Mouse (Mus musculus) gastrocnemius, postnatal 14 days (tissue): ENCODE data around the gene Abcg2. TPM values are rescaled to one million over a fixed set of nuclear protein-coding genes. Genes with fewer than 3 reads are reported as not detected.
"Not testable (repeated sequence)": the region's sequence is repeated elsewhere in the genome, so short reads cannot be mapped to it uniquely, and the experiment has no call there.

Source experiments
- DNase-seq: peaks from one replicate; pipeline ENCODE4 v3.0.0; 2021; ENCODE audit warnings: mixed read lengths
- intact Hi-C: fragments of 180-260 bp; cut with DNase I; formaldehyde crosslinking; loops from one replicate; pipeline ENCODE4 v1.15.1; 2025; ENCODE audit warnings: low total_unique reads
- long read RNA-seq, 2 experiments: library from polyadenylated mRNA; stranded (forward); transcript quantifications; one replicate each; pipeline ENCODE4 v2.0.0; 2021
- total RNA-seq, 2 experiments: library from RNA; stranded (reverse); gene quantifications; 2 replicates each; pipeline ENCODE4 v1.2.3; 2021

The Abcg2 gene
- total RNA-seq = 10 to 100 TPM; 17.7 to 24.7 TPM
- long read RNA-seq, experiment 1, full-length matches to known transcripts = 20 of 23 reads
- long read RNA-seq, experiment 1, partial matches to known transcripts = 1 of 23 reads
- long read RNA-seq, experiment 1, other reads (novel, unspliced or antisense) = 2 of 23 reads
- long read RNA-seq, experiment 2, full-length matches to known transcripts = 12 of 17 reads
- long read RNA-seq, experiment 2, partial matches to known transcripts = 0 of 17 reads
- long read RNA-seq, experiment 2, other reads (novel, unspliced or antisense) = 5 of 17 reads

- intact Hi-C loops, DNase-seq: not testable (repeated sequence)
These were observed at the start of gene Abcg2 for GRCm38 (mm10) chr6:58584223-58584622. Abcg2 (plus strand) TSS chr6:58584523.

GRCm38 (mm10) chr6:58540263-58540662, 44.1 kb upstream of the Abcg2 start:
- intact Hi-C loops = loop anchor here (10.0 kb wide), 1 partner anchor 235 kb away; no protein-coding TSS in a partner anchor
- not testable (repeated sequence) for DNase-seq

GRCm38 (mm10) chr6:58542852-58543251, 41.5 kb upstream of the Abcg2 start:
- intact Hi-C loops = loop anchor here (10.0 kb wide), 1 partner anchor 232 kb away; no protein-coding TSS in a partner anchor

GRCm38 (mm10) chr6:58544971-58545370, 39.4 kb upstream of the Abcg2 start:
- DNase-seq = not testable (repeated sequence)
- intact Hi-C loops = loop anchor here (10.0 kb wide), 1 partner anchor 230 kb away; no protein-coding TSS in a partner anchor

More at GRCm38 (mm10) chr6:58542852-58543251, 41.5 kb upstream of the Abcg2 start:
- peak; percentile 6 for DNase-seq

- intact Hi-C loops = loop anchor here (10.0 kb wide), 1 partner anchor 229 kb away; no protein-coding TSS in a partner anchor
- DNase-seq = not testable (repeated sequence)
These were observed 38.3 kb upstream of the Abcg2 start for GRCm38 (mm10) chr6:58546050-58546449.

GRCm38 (mm10) chr6:58546816-58547215, 37.5 kb upstream of the Abcg2 start:
- intact Hi-C loops = loop anchor here (10.0 kb wide), 1 partner anchor 228 kb away; no protein-coding TSS in a partner anchor
- peak; percentile 55 for DNase-seq

- intact Hi-C loops, DNase-seq: not testable (repeated sequence)
These were observed 30.5 kb upstream of the Abcg2 start for GRCm38 (mm10) chr6:58553812-58554211.

GRCm38 (mm10) chr6:58593987-58594844, 9.9 kb downstream of the Abcg2 start:
- intact Hi-C loops, DNase-seq: not testable (repeated sequence)

GRCm38 (mm10) chr6:58595639-58596293, 11.4 kb downstream of the Abcg2 start:
- DNase-seq, intact Hi-C loops: not testable (repeated sequence)

GRCm38 (mm10) chr6:58596294-58596653, 12.0 kb downstream of the Abcg2 start:
- peak; percentile 8 for DNase-seq
- intact Hi-C loops = no loop called here

- DNase-seq = peak; percentile 11
- intact Hi-C loops = loop anchor here (5.0 kb wide), 1 partner anchor 170 kb away; no protein-coding TSS in a partner anchor
These were observed 17.8 kb downstream of the Abcg2 start for GRCm38 (mm10) chr6:58602119-58602518.

GRCm38 (mm10) chr6:58602991-58603390, 18.7 kb downstream of the Abcg2 start:
- DNase-seq = not testable (repeated sequence)
- intact Hi-C loops = loop anchor here (5.0 kb wide), 1 partner anchor 169 kb away; no protein-coding TSS in a partner anchor

- intact Hi-C loops = loop anchor here (5.0 kb wide), 1 partner anchor 169 kb away; no protein-coding TSS in a partner anchor
- DNase-seq = not testable (repeated sequence)
These were observed 19.3 kb downstream of the Abcg2 start for GRCm38 (mm10) chr6:58603485-58604090.

GRCm38 (mm10) chr6:58606642-58607041, 22.3 kb downstream of the Abcg2 start:
- no peak for DNase-seq
- intact Hi-C loops = no loop called here

GRCm38 (mm10) chr6:58608422-58608821, 24.1 kb downstream of the Abcg2 start:
- DNase-seq = no peak
- intact Hi-C loops = no loop called here

- no peak for DNase-seq
- intact Hi-C loops = no loop called here
These were observed 25.8 kb downstream of the Abcg2 start for GRCm38 (mm10) chr6:58609919-58610759.

GRCm38 (mm10) chr6:58610760-58611654, 26.7 kb downstream of the Abcg2 start:
- intact Hi-C loops = no loop called here
- no peak for DNase-seq
